Mouse (Mus musculus) liver, postnatal 0 days (tissue): ENCODE data around the gene Mcoln3. TPM values are rescaled to one million over a fixed set of nuclear protein-coding genes. Genes with fewer than 3 reads are reported as not detected.

Experiments
- ATAC-seq: fragments of 200-750 bp; cut with Nextera tagmentation; 2 replicates; pipeline ENCODE4 v1.8.0; 2017; ENCODE audit warnings: mild to moderate bottlenecking, moderate library complexity
- DNase-seq: peaks from one replicate; pipeline ENCODE4 v3.0.0-alpha.2; 2016
- H3K27ac ChIP-seq: fragments of 300-500 bp; sonication (generic); 2 replicates; pipeline ENCODE4 v1.5.1; 2014; ENCODE audit warnings: antibody characterized with exemption, moderate library complexity, mild to moderate bottlenecking, low read depth
- H3K27me3 ChIP-seq: fragments of 300-500 bp; sonication (generic); 2 replicates; pipeline ENCODE4 v1.6.1; 2014; ENCODE audit warnings: low read length, control low read depth, mixed read lengths; ENCODE audit not compliant: insufficient read depth
- H3K36me3 ChIP-seq: fragments of 300-500 bp; sonication (generic); replicated peaks from 2 replicates; pipeline ENCODE4 v1.6.1; 2014; ENCODE audit warnings: mild to moderate bottlenecking, control low read depth, low read length, moderate library complexity, mixed read lengths; ENCODE audit not compliant: insufficient read depth
- H3K4me1 ChIP-seq: fragments of 300-500 bp; sonication (generic); 2 replicates; pipeline ENCODE4 v1.6.1; 2014; ENCODE audit warnings: antibody characterized with exemption, mild to moderate bottlenecking, control low read depth; ENCODE audit not compliant: insufficient read depth
- H3K4me2 ChIP-seq: fragments of 300-500 bp; sonication (generic); 2 replicates; pipeline ENCODE4 v1.6.1; 2014; ENCODE audit warnings: low read depth, mild to moderate bottlenecking, low read length, moderate library complexity, mixed read lengths
- H3K4me3 ChIP-seq: fragments of 300-500 bp; sonication (generic); 2 replicates; pipeline ENCODE4 v1.5.1; 2014; ENCODE audit warnings: low read depth, low read length
- H3K9ac ChIP-seq: fragments of 300-500 bp; sonication (generic); replicated peaks from 2 replicates; pipeline ENCODE4 v1.6.1; 2014; ENCODE audit warnings: mild to moderate bottlenecking, moderate library complexity
- H3K9me3 ChIP-seq: fragments of 300-500 bp; sonication (generic); 2 replicates; pipeline ENCODE4 v1.6.1; 2016; ENCODE audit warnings: mild to moderate bottlenecking, control low read depth, low read length, mixed read lengths
- CTCF ChIP-seq: sonication (generic); IDR thresholded peaks from 2 replicates; pipeline ENCODE4 v1.5.1; 2016; ENCODE audit warnings: antibody characterized with exemption, low read depth
- EP300 ChIP-seq: IDR thresholded peaks from 2 replicates; pipeline ENCODE4 v1.6.1; 2016; ENCODE audit warnings: antibody characterized with exemption, low read depth, mild to moderate bottlenecking
- WGBS: fragments of 180-500 bp; shearing (Covaris S2); extraction: QIAGEN DNeasy Blood & Tissue Kit; methylation state at CpG from one replicate; pipeline ENCODE4 v1.1.7; 2014; ENCODE audit not compliant: insufficient replicate concordance; 5-methylcytosine and 5-hydroxymethylcytosine counted together
- polyA plus RNA-seq: library from polyadenylated mRNA; unstranded; fragments of >200 nt; fragmentation: Nextera tagmentation; extraction: Ambion mirVana; gene quantifications from 2 replicates; pipeline ENCODE4 v1.2.1, GENCODE M21; 2015

The Mcoln3 gene
- polyA plus RNA-seq, 1 experiment from 2014 or later = not detected

DNA sequence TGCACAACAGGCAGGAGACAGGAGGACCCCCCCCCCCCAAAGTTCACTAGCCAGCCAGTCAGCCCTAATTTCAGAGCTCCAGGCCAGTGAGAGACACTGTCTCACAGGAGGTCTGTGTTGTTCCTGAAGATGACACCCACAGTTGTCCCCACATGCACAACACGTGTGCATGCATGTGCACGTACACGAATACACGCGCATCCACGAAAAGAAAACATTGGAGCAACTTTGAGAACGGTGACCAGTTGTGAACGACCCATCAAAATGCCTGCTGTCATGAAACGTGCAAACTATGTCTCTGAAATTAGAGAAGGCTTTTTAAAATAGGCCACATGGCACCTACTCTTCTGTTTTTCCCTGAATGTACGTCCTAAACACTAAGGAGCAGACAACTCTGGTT is 34.1 kb downstream of the Mcoln3 start:
- 82% methylated on average over 10 of the region's 10 CpGs for WGBS
- ATAC-seq = no peak
- Histone ChIP-seq H3K36me3 (no peaks in the 10 kb centered on the region), H3K27me3 (no peaks in the 10 kb centered on the region), H3K9ac (no peak overlapping the region), H3K4me3 (no peak overlapping the region), H3K27ac (no peak overlapping the region), H3K4me2 (no peak overlapping the region), H3K4me1 (peaks cover 10% of the 10 kb centered on the region), H3K9me3 (no peaks in the 10 kb centered on the region)
- TF ChIP-seq CTCF = no peak
- no peak for TF ChIP-seq EP300
- no peak for DNase-seq

DNA sequence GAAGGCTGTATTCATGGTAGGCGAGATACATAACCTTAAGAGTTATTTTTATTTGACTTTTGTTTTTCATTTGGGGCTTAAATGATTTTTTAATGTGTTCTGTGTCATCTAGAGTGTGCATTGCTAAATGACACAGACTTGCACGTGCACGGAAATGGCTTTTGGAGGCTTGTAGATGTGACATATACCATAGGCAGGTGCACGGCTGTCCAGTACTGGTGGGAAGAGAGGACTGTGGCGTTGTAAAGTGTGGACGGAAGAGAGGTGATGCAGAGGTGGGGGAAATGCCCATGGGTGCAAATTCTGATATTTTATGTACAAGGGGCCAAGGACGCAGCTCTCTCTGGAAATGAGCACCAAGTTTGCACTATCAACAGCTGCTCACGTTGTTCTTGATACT is 34.5 kb downstream of the Mcoln3 start:
- 74% methylated on average over 8 of the region's 8 CpGs for WGBS
- no peak for ATAC-seq

GRCm38 (mm10) chr3:146152348-146152747 is 35.1 kb downstream of the Mcoln3 start:
- Histone ChIP-seq H3K27me3 (no peaks in the 10 kb centered on the region), H3K4me3 (no peak overlapping the region), H3K4me2 (no peak overlapping the region), H3K27ac (no peak overlapping the region), H3K9me3 (no peaks in the 10 kb centered on the region), H3K9ac (no peak overlapping the region), H3K4me1 (peaks cover 16% of the 10 kb centered on the region), H3K36me3 (no peaks in the 10 kb centered on the region)
- ATAC-seq (no peak), DNase-seq (no peak)
- 71% methylated on average over 8 of the region's 8 CpGs for WGBS
- no peak for TF ChIP-seq EP300
- peak; percentile 20; the same call in 1 of the 2 replicates for TF ChIP-seq CTCF

More for the DNA sequence above, 34.5 kb downstream of the Mcoln3 start:
- no peaks in the 10 kb centered on the region for H3K9me3 ChIP-seq
- H3K4me3 ChIP-seq = no peak overlapping the region
- TF ChIP-seq EP300 = no peak
- H3K27ac ChIP-seq = no peak overlapping the region
- DNase-seq = no peak
- H3K4me1 ChIP-seq = peaks cover 11% of the 10 kb centered on the region
- no peaks in the 10 kb centered on the region for H3K27me3 ChIP-seq
- H3K4me2 ChIP-seq = no peak overlapping the region
- H3K36me3 ChIP-seq = no peaks in the 10 kb centered on the region
- H3K9ac ChIP-seq = no peak overlapping the region

GRCm38 (mm10) chr3:146152913-146153312 is 35.7 kb downstream of the Mcoln3 start:
- H3K4me1 ChIP-seq = peaks cover 16% of the 10 kb centered on the region
- no peak overlapping the region for H3K9ac ChIP-seq
- ATAC-seq (no peak), DNase-seq (no peak)
- H3K4me2 ChIP-seq = no peak overlapping the region
- no peak overlapping the region for H3K4me3 ChIP-seq
- WGBS = 71% methylated on average over 2 of the region's 2 CpGs
- no peaks in the 10 kb centered on the region for H3K36me3 ChIP-seq
- H3K9me3 ChIP-seq = no peaks in the 10 kb centered on the region
- H3K27me3 ChIP-seq = no peaks in the 10 kb centered on the region
- no peak overlapping the region for H3K27ac ChIP-seq
- no peak for TF ChIP-seq CTCF
- TF ChIP-seq EP300 = no peak

- no peak for ATAC-seq
- Histone ChIP-seq H3K27me3 (no peaks in the 10 kb centered on the region), H3K4me3 (no peak overlapping the region), H3K4me1 (peaks cover 13% of the 10 kb centered on the region), H3K9ac (no peak overlapping the region), H3K27ac (no peak overlapping the region), H3K4me2 (no peak overlapping the region), H3K36me3 (no peaks in the 10 kb centered on the region), H3K9me3 (no peaks in the 10 kb centered on the region)
- no peak for TF ChIP-seq EP300
- peak; percentile 51 for DNase-seq
- 29% methylated on average over 11 of the region's 12 CpGs for WGBS
Measured at GRCm38 (mm10) chr3:146153862-146154611, 36.8 kb downstream of the Mcoln3 start.

- Histone ChIP-seq H3K27ac (0 out of 2 replicates have a peak overlapping the region, but pooled peaks have one; percentile 29), H3K4me3 (no peak overlapping the region), H3K9me3 (no peaks in the 10 kb centered on the region), H3K4me2 (peak overlapping the region; percentile 18; the same call in 1 of the 2 replicates), H3K36me3 (no peaks in the 10 kb centered on the region), H3K27me3 (no peaks in the 10 kb centered on the region), H3K9ac (no peak overlapping the region), H3K4me1 (peaks cover 10% of the 10 kb centered on the region)
- TF ChIP-seq CTCF (no peak), EP300 (no peak)
- DNase-seq = no peak
- 41% methylated on average over 13 of the region's 13 CpGs for WGBS
- ATAC-seq = no peak
Measured at GRCm38 (mm10) chr3:146155628-146156576, 38.7 kb downstream of the Mcoln3 start.
